Mouse (Mus musculus) midbrain, embryonic 11.5 days (tissue): ENCODE data around the gene Sis. TPM values are rescaled to one million over a fixed set of nuclear protein-coding genes. Genes with fewer than 3 reads are reported as not detected.

ENCODE experiments used
- ATAC-seq: fragments of 200-750 bp; cut with Nextera tagmentation; 2 replicates; pipeline ENCODE4 v1.8.0; 2017; ENCODE audit warnings: moderate TSS enrichment, moderate library complexity; ENCODE audit not compliant: low FRiP score
- DNase-seq: peaks from one replicate; pipeline ENCODE4 v3.0.0; 2015; ENCODE audit warnings: low spot score; ENCODE audit errors: missing footprints
- H3K27ac ChIP-seq: fragments of 300-500 bp; sonication (generic); 2 replicates; pipeline ENCODE4 v1.5.1; 2014; ENCODE audit warnings: low read depth, low read length
- H3K27me3 ChIP-seq: fragments of 300-500 bp; sonication (generic); 2 replicates; pipeline ENCODE4 v1.6.1; 2014; ENCODE audit warnings: mild to moderate bottlenecking, low read length, moderate library complexity, mixed read lengths; ENCODE audit not compliant: control insufficient read depth, insufficient read depth
- H3K36me3 ChIP-seq: fragments of 300-500 bp; sonication (generic); 2 replicates; pipeline ENCODE4 v1.6.1; 2014; ENCODE audit warnings: mild to moderate bottlenecking, low read length, moderate library complexity, mixed read lengths; ENCODE audit not compliant: control insufficient read depth, insufficient read depth
- H3K4me1 ChIP-seq: fragments of 300-500 bp; sonication (generic); 2 replicates; pipeline ENCODE4 v1.6.1; 2014; ENCODE audit warnings: low read length; ENCODE audit not compliant: control insufficient read depth, insufficient read depth
- H3K4me2 ChIP-seq: fragments of 300-500 bp; sonication (generic); 2 replicates; pipeline ENCODE4 v1.6.1; 2014; ENCODE audit warnings: mild to moderate bottlenecking, moderate library complexity
- H3K4me3 ChIP-seq: fragments of 300-500 bp; sonication (generic); 2 replicates; pipeline ENCODE4 v1.5.1; 2014; ENCODE audit warnings: low read depth, low read length
- H3K9ac ChIP-seq: fragments of 300-500 bp; sonication (generic); 2 replicates; pipeline ENCODE4 v1.6.1; 2014; ENCODE audit warnings: low read length
- H3K9me3 ChIP-seq: fragments of 300-500 bp; sonication (generic); 2 replicates; pipeline ENCODE4 v1.6.1; 2016; ENCODE audit warnings: low read length; ENCODE audit not compliant: control insufficient read depth
- WGBS: fragments of 180-500 bp; shearing (Covaris S2); extraction: QIAGEN DNeasy Blood & Tissue Kit; methylation state at CpG from one replicate; pipeline ENCODE4 v1.1.7; 2014; 5-methylcytosine and 5-hydroxymethylcytosine counted together
- polyA plus RNA-seq: library from polyadenylated mRNA; unstranded; fragments of >200 nt; fragmentation: Nextera tagmentation; extraction: Ambion mirVana; gene quantifications from 2 replicates; pipeline ENCODE4 v1.2.1, GENCODE M21; 2014

Sis gene
- polyA plus RNA-seq, 1 experiment from 2014 or later = not detected

- Histone ChIP-seq H3K27ac (no peak overlapping the region), H3K36me3 (no peaks in the 10 kb centered on the region), H3K9ac (no peak overlapping the region), H3K4me3 (no peak overlapping the region), H3K27me3 (no peaks in the 10 kb centered on the region), H3K9me3 (no peaks in the 10 kb centered on the region), H3K4me2 (no peak overlapping the region), H3K4me1 (no peaks in the 10 kb centered on the region)
- ATAC-seq (no peak), DNase-seq (no peak)
- WGBS = 79% methylated on average over 3 of the region's 3 CpGs
Observed at GRCm38 (mm10) chr3:72858738-72859137, 108.9 kb downstream of the Sis start.

DNA sequence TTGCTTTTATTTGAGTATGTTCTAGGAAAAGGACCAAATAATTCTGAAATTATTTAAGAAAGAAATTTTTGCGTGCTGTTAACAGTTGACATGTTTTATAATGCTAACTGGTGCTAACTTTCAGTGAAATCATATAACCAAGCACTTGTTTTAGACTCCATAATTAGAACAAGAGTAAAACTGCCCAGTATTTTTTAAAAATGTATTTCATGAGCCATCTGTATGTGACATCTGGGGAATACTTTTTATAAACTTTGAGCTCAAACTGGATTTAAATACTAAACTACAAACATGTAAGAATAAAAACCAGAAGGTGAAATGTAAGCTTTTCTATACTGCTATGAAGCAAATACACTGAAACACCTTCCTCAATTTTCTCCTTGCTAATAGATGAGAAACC lies 112.3 kb downstream of the Sis start:
- H3K4me1 ChIP-seq = no peaks in the 10 kb centered on the region
- no peaks in the 10 kb centered on the region for H3K27me3 ChIP-seq
- ATAC-seq (no peak), DNase-seq (no peak)
- WGBS = 84% methylated on average over 1 of the region's 1 CpGs
- H3K4me3 ChIP-seq = no peak overlapping the region
- no peak overlapping the region for H3K27ac ChIP-seq
- H3K4me2 ChIP-seq = no peak overlapping the region
- H3K36me3 ChIP-seq = no peaks in the 10 kb centered on the region
- no peak overlapping the region for H3K9ac ChIP-seq
- H3K9me3 ChIP-seq = no peaks in the 10 kb centered on the region

GRCm38 (mm10) chr3:72840641-72841040 lies 127.0 kb downstream of the Sis start:
- H3K4me2 ChIP-seq = no peak overlapping the region
- H3K4me1 ChIP-seq = no peaks in the 10 kb centered on the region
- DNase-seq (no peak), ATAC-seq (no peak)
- H3K27me3 ChIP-seq = no peaks in the 10 kb centered on the region
- H3K36me3 ChIP-seq = no peaks in the 10 kb centered on the region
- no peaks in the 10 kb centered on the region for H3K9me3 ChIP-seq
- no peak overlapping the region for H3K4me3 ChIP-seq
- WGBS = 88% methylated on average over 2 of the region's 2 CpGs
- H3K9ac ChIP-seq = no peak overlapping the region
- H3K27ac ChIP-seq = no peak overlapping the region

Other genes with a start within 250 kb of the Sis start
- gene Slitrk3, start 89.9 kb upstream of the Sis start, polyA plus RNA-seq = 1.1 and 1.4 TPM in 2 replicates